Mouse (Mus musculus) midbrain, embryonic 11.5 days (tissue): ENCODE results near the gene Dcbld1. TPM values are rescaled to one million over a fixed set of nuclear protein-coding genes. Genes with fewer than 3 reads are reported as not detected.
"Not testable (repeated sequence)": the region's sequence is repeated elsewhere in the genome, so short reads cannot be mapped to it uniquely, and the experiment has no call there.

ENCODE experiments used
- ATAC-seq: fragments of 200-750 bp; cut with Nextera tagmentation; 2 replicates; pipeline ENCODE4 v1.8.0; 2017; ENCODE audit warnings: moderate TSS enrichment, moderate library complexity; ENCODE audit not compliant: low FRiP score
- DNase-seq: peaks from one replicate; pipeline ENCODE4 v3.0.0; 2015; ENCODE audit warnings: low spot score; ENCODE audit errors: missing footprints
- H3K27ac ChIP-seq: fragments of 300-500 bp; sonication (generic); 2 replicates; pipeline ENCODE4 v1.5.1; 2014; ENCODE audit warnings: low read depth, low read length
- H3K27me3 ChIP-seq: fragments of 300-500 bp; sonication (generic); 2 replicates; pipeline ENCODE4 v1.6.1; 2014; ENCODE audit warnings: mild to moderate bottlenecking, low read length, moderate library complexity, mixed read lengths; ENCODE audit not compliant: control insufficient read depth, insufficient read depth
- H3K36me3 ChIP-seq: fragments of 300-500 bp; sonication (generic); 2 replicates; pipeline ENCODE4 v1.6.1; 2014; ENCODE audit warnings: mild to moderate bottlenecking, low read length, moderate library complexity, mixed read lengths; ENCODE audit not compliant: control insufficient read depth, insufficient read depth
- H3K4me1 ChIP-seq: fragments of 300-500 bp; sonication (generic); 2 replicates; pipeline ENCODE4 v1.6.1; 2014; ENCODE audit warnings: low read length; ENCODE audit not compliant: control insufficient read depth, insufficient read depth
- H3K4me2 ChIP-seq: fragments of 300-500 bp; sonication (generic); 2 replicates; pipeline ENCODE4 v1.6.1; 2014; ENCODE audit warnings: mild to moderate bottlenecking, moderate library complexity
- H3K4me3 ChIP-seq: fragments of 300-500 bp; sonication (generic); 2 replicates; pipeline ENCODE4 v1.5.1; 2014; ENCODE audit warnings: low read depth, low read length
- H3K9ac ChIP-seq: fragments of 300-500 bp; sonication (generic); 2 replicates; pipeline ENCODE4 v1.6.1; 2014; ENCODE audit warnings: low read length
- H3K9me3 ChIP-seq: fragments of 300-500 bp; sonication (generic); 2 replicates; pipeline ENCODE4 v1.6.1; 2016; ENCODE audit warnings: low read length; ENCODE audit not compliant: control insufficient read depth
- WGBS: fragments of 180-500 bp; shearing (Covaris S2); extraction: QIAGEN DNeasy Blood & Tissue Kit; methylation state at CpG from one replicate; pipeline ENCODE4 v1.1.7; 2014; 5-methylcytosine and 5-hydroxymethylcytosine counted together
- polyA plus RNA-seq: library from polyadenylated mRNA; unstranded; fragments of >200 nt; fragmentation: Nextera tagmentation; extraction: Ambion mirVana; gene quantifications from 2 replicates; pipeline ENCODE4 v1.2.1, GENCODE M21; 2014

The Dcbld1 gene
- polyA plus RNA-seq, 1 experiment from 2014 or later = 17.4 TPM

GRCm38 (mm10) chr10:52287852-52288533 lies 54.6 kb downstream of the Dcbld1 start:
- H3K36me3 ChIP-seq = no peaks in the 10 kb centered on the region
- no peaks in the 10 kb centered on the region for H3K27me3 ChIP-seq
- H3K4me1 ChIP-seq = no peaks in the 10 kb centered on the region
- DNase-seq (no peak), ATAC-seq (no peak)
- no peak overlapping the region for H3K9ac ChIP-seq
- H3K4me3 ChIP-seq = no peak overlapping the region
- no peak overlapping the region for H3K4me2 ChIP-seq
- H3K9me3 ChIP-seq = no peaks in the 10 kb centered on the region
- H3K27ac ChIP-seq = no peak overlapping the region
- WGBS = 87% methylated on average over 5 of the region's 5 CpGs

- no peak overlapping the region for H3K9ac ChIP-seq
- H3K4me3 ChIP-seq = no peak overlapping the region
- ATAC-seq = no peak
- DNase-seq = no peak
- H3K9me3 ChIP-seq = no peaks in the 10 kb centered on the region
- H3K27me3 ChIP-seq = no peaks in the 10 kb centered on the region
- H3K27ac ChIP-seq = no peak overlapping the region
- H3K36me3 ChIP-seq = no peaks in the 10 kb centered on the region
- WGBS = 91% methylated on average over 3 of the region's 3 CpGs
- H3K4me2 ChIP-seq = no peak overlapping the region
- H3K4me1 ChIP-seq = no peaks in the 10 kb centered on the region
These were observed 55.8 kb downstream of the Dcbld1 start for GRCm38 (mm10) chr10:52289261-52289660.

DNA sequence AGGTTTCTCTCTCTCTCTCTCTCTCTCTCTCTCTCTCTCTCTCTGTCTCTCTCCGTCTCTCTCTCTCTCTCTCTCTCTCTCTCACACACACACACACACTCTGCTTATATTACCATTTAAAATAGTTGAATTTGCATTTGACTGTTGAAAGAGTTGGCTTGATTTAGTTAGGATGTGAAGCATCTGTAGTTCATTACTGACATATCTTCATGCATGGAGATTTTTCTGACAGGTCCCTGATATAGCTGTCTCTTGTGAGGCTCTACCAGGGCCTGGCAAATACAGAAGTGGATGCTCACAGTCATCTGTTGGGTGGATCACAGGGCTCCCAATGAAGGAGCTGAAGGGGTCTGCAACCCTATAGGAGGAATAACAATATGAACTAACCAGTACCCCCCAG lies 59.0 kb downstream of the Dcbld1 start:
- H3K4me2 ChIP-seq, H3K4me3 ChIP-seq, H3K27ac ChIP-seq, H3K9ac ChIP-seq, ATAC-seq, H3K27me3 ChIP-seq, H3K36me3 ChIP-seq, DNase-seq, H3K4me1 ChIP-seq, H3K9me3 ChIP-seq: not testable (repeated sequence)
- WGBS = 67% methylated on average over 1 of the region's 1 CpGs

DNA sequence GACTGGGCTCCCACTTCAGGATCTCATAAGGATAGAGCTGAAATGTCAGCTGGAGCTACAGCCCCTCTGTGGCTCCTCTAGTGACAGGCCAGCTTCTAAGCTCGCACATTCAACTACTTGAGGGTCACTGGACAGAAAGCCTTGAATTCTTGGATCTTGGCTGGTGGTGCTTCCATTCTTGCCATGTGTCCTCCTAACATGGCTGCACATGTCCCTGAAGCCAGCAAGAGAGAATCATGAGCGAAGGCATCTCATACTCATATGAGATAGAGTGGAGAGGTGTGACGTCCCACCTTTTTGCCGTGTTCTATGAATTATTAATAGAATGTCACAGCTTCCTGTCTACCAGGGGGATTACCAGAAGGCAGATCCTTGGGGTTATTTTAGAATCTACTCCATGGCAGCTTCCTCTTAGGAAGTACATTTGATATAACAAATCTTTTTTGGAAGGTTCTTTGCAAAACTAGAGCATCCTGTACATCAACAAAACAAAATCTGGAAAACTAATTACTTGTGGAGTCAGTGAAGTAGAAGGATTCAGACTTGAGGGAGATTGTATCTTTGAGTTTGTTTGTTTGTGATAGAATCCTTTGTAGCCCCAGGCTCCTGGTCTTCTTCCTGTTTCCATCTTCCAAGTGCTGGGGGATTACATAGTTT lies 60.6 kb downstream of the Dcbld1 start:
- Histone ChIP-seq H3K27me3 (no peaks in the 10 kb centered on the region), H3K4me3 (no peak overlapping the region), H3K9me3 (no peaks in the 10 kb centered on the region), H3K27ac (no peak overlapping the region), H3K4me2 (no peak overlapping the region), H3K9ac (no peak overlapping the region), H3K36me3 (no peaks in the 10 kb centered on the region), H3K4me1 (0 out of 2 replicates have a peak, but pooled peaks cover 2% of the 10 kb centered on the region)
- 93% methylated on average over 4 of the region's 4 CpGs for WGBS
- ATAC-seq (no peak), DNase-seq (no peak)

GRCm38 (mm10) chr10:52295934-52296333 lies 62.5 kb downstream of the Dcbld1 start:
- Histone ChIP-seq H3K27me3 (no peaks in the 10 kb centered on the region), H3K4me3 (no peak overlapping the region), H3K4me1 (0 out of 2 replicates have a peak, but pooled peaks cover 2% of the 10 kb centered on the region), H3K36me3 (no peaks in the 10 kb centered on the region), H3K4me2 (no peak overlapping the region), H3K9me3 (no peaks in the 10 kb centered on the region), H3K9ac (no peak overlapping the region), H3K27ac (no peak overlapping the region)
- ATAC-seq = no peak
- no peak for DNase-seq
- WGBS = 89% methylated on average over 2 of the region's 2 CpGs

DNA sequence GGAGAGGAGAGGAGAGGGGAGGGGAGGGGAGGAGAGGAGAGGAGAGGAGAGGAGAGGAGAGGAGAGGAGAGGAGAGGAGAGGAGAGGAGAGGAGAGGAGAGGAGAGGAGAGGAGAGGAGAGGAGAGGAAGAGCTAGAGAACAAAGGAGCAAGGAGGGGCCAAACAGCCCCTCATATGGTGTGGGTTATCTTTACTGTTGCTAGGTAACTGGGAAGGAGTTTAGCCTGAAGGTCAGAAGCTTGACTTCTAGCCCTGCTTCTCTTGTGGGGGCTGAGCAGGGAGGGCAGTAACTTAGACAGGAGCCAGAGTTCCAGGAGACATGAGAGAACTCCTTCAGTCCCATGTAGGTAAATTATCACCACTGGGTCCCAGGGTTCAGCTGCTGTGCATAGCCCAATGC lies 65.1 kb downstream of the Dcbld1 start:
- not testable (repeated sequence) for H3K27me3 ChIP-seq, H3K4me3 ChIP-seq, ATAC-seq, H3K4me2 ChIP-seq, DNase-seq, H3K4me1 ChIP-seq, H3K9ac ChIP-seq, H3K27ac ChIP-seq, H3K9me3 ChIP-seq, H3K36me3 ChIP-seq

- Histone ChIP-seq H3K9ac (no peak overlapping the region), H3K4me1 (0 out of 2 replicates have a peak, but pooled peaks cover 2% of the 10 kb centered on the region), H3K27ac (no peak overlapping the region), H3K4me3 (no peak overlapping the region), H3K36me3 (no peaks in the 10 kb centered on the region), H3K9me3 (no peaks in the 10 kb centered on the region), H3K27me3 (no peaks in the 10 kb centered on the region), H3K4me2 (no peak overlapping the region)
- WGBS = 91% methylated on average over 4 of the region's 4 CpGs
- ATAC-seq (no peak), DNase-seq (no peak)
These were observed 68.3 kb downstream of the Dcbld1 start for GRCm38 (mm10) chr10:52301766-52302165.

DNA sequence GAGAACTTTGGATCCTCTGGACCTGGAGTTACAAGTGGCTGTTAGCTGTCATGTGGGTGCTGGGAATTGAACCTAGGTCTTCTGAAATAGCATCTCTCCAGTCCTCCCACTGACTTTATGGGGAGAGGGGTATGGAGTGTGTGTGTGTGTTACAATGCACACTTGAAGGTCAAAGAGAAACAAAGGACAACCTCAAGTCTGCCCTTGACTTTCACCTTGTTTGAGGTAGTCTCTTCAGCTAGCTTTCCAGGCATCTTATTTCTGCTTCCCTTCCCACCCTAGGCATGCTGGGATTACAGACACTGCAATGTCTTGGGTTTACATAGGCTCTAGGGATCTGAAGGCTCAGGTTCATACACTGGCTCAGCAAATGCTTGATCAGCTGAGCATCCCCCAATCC lies 68.9 kb downstream of the Dcbld1 start:
- H3K36me3 ChIP-seq = no peaks in the 10 kb centered on the region
- no peaks in the 10 kb centered on the region for H3K27me3 ChIP-seq
- H3K9me3 ChIP-seq = no peaks in the 10 kb centered on the region
- no peak overlapping the region for H3K27ac ChIP-seq
- H3K4me2 ChIP-seq = no peak overlapping the region
- no peak overlapping the region for H3K9ac ChIP-seq
- 0 out of 2 replicates have a peak, but pooled peaks cover 2% of the 10 kb centered on the region for H3K4me1 ChIP-seq
- ATAC-seq = no peak
- H3K4me3 ChIP-seq = no peak overlapping the region
- no peak for DNase-seq

DNA sequence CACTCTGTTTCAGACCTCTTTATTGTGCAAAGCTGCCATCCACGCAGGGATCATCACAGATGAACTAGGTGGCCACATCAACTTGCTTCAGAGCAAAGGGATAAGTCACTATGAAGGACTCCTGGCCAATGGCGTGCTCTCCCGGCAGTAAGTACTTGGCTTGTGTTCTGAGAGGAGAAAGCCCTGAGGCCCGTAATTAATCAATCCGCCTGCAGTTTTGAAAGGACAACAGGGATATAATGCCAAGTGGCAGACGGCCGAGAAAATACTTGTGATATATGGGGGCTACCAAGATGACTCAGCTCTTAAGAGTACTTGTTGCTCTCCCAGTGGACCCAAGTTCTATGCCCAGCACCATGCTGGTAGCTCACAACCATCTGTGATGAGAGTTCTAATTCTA lies 71.2 kb downstream of the Dcbld1 start:
- DNase-seq (no peak), ATAC-seq (no peak)
- Histone ChIP-seq H3K27me3 (no peaks in the 10 kb centered on the region), H3K27ac (no peak overlapping the region), H3K4me3 (no peak overlapping the region), H3K9me3 (no peaks in the 10 kb centered on the region), H3K36me3 (no peaks in the 10 kb centered on the region), H3K4me1 (no peaks in the 10 kb centered on the region), H3K9ac (no peak overlapping the region), H3K4me2 (no peak overlapping the region)
- WGBS = 89% methylated on average over 7 of the region's 7 CpGs
